Mouse (Mus musculus) small intestine, adult 2 months (tissue): ENCODE data around the gene Rasgef1b. TPM values are rescaled to one million over a fixed set of nuclear protein-coding genes. Genes with fewer than 3 reads are reported as not detected.

Source experiments
- H3K27ac ChIP-seq: fragments of 200-500 bp; 2 replicates; pipeline ENCODE4 v1.5.1; 2012; ENCODE audit warnings: low read depth, low read length, control low read depth, inconsistent platforms; ENCODE audit not compliant: insufficient read depth
- H3K27me3 ChIP-seq: fragments of 200-500 bp; 2 replicates; pipeline ENCODE4 v1.6.1; 2012; ENCODE audit warnings: mild to moderate bottlenecking, moderate library complexity, low read length, inconsistent platforms; ENCODE audit not compliant: control insufficient read depth, insufficient read depth
- H3K36me3 ChIP-seq: fragments of 200-500 bp; 2 replicates; pipeline ENCODE4 v1.6.1; 2012; ENCODE audit warnings: mild to moderate bottlenecking, low read length, control low read depth, inconsistent platforms; ENCODE audit not compliant: control insufficient read depth, insufficient read depth
- H3K4me1 ChIP-seq: fragments of 200-500 bp; 2 replicates; pipeline ENCODE4 v1.6.1; 2012; ENCODE audit warnings: low read length, inconsistent platforms, mixed read lengths; ENCODE audit not compliant: control insufficient read depth, insufficient read depth, insufficient read length
- H3K4me3 ChIP-seq: fragments of 200-500 bp; 2 replicates; pipeline ENCODE4 v1.5.1; 2012; ENCODE audit warnings: low read depth, mild to moderate bottlenecking, control low read depth, inconsistent platforms, low read length, moderate library complexity
- CTCF ChIP-seq: fragments of 200-500 bp; IDR thresholded peaks from 2 replicates; pipeline ENCODE4 v1.5.1; 2012; ENCODE audit warnings: low read depth, mild to moderate bottlenecking, control low read depth, inconsistent platforms, low read length, moderate library complexity, mixed read lengths; ENCODE audit not compliant: insufficient replicate concordance, insufficient read length; ENCODE audit errors: extremely low read depth
- POLR2A ChIP-seq: fragments of 200-500 bp; IDR thresholded peaks from 2 replicates; pipeline ENCODE4 v1.6.1; 2012; ENCODE audit warnings: low read depth, mild to moderate bottlenecking, control low read depth, inconsistent platforms, low read length, moderate library complexity
- WGBS: fragments of 180-500 bp; shearing (Covaris S2); methylation state at CpG from one replicate; pipeline ENCODE4 v1.1.7; 2018; 5-methylcytosine and 5-hydroxymethylcytosine counted together
- polyA plus RNA-seq: library from polyadenylated mRNA; depleted of rRNA; stranded (reverse); fragments of >200 nt; gene quantifications from 2 replicates; pipeline ENCODE4 v1.2.3, GENCODE M21; 2012

Gene Rasgef1b
- polyA plus RNA-seq, 1 experiment = 16.2 TPM

DNA sequence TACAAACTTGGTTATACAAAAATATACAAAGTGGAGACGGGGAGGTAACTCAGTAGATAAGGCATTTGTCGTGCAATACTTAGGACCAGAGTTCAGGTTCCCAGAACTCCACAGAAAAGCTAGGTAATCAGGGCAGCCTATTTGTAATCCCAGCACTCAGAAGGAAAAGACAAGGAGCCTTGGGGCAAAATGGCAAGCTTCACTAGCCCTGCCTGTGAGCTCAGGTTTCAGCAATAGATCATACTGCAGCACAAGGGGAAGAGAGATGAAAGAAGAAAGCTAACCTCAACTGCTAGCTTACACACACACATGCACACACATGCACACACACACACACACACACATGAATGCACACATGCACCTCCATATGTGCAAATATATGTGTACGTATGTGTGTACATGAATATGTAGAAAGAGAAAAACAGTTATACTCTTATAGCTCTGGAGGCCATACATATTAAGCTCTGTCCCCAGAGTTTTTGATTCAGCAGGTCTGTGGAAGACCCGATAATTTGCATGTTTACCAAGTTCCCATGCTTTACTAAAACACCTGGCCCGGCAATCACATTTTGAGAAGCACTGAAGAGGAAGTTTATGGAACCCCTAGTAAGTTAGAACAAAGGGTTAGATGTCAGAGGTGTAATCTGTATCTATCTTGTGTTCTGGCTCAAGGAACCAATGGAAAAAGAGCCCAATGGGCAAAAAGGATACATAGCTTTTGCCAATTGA, 256.1 kb downstream of the Rasgef1b start:
- H3K27me3 ChIP-seq = no peaks in the 10 kb centered on the region
- 78% methylated on average over 5 of the region's 5 CpGs for WGBS
- no peak overlapping the region for H3K4me3 ChIP-seq
- H3K27ac ChIP-seq = no peak overlapping the region
- peaks cover 4% of the 10 kb centered on the region; the same call in 1 of the 2 replicates for H3K4me1 ChIP-seq
- no peaks in the 10 kb centered on the region for H3K36me3 ChIP-seq
- TF ChIP-seq CTCF = no peak
- TF ChIP-seq POLR2A = no peak

GRCm38 (mm10) chr5:99471790-99472189, 257.1 kb downstream of the Rasgef1b start:
- H3K27ac ChIP-seq = no peak overlapping the region
- TF ChIP-seq CTCF (no peak), POLR2A (no peak)
- peaks cover 2% of the 10 kb centered on the region; the same call in 1 of the 2 replicates for H3K4me1 ChIP-seq
- no peak overlapping the region for H3K4me3 ChIP-seq
- no peaks in the 10 kb centered on the region for H3K36me3 ChIP-seq
- H3K27me3 ChIP-seq = no peaks in the 10 kb centered on the region
- 65% methylated on average over 4 of the region's 4 CpGs for WGBS

- no peaks in the 10 kb centered on the region for H3K4me1 ChIP-seq
- no peak overlapping the region for H3K27ac ChIP-seq
- no peak overlapping the region for H3K4me3 ChIP-seq
- no peak for TF ChIP-seq CTCF
- TF ChIP-seq POLR2A = no peak
- no peaks in the 10 kb centered on the region for H3K36me3 ChIP-seq
- no peaks in the 10 kb centered on the region for H3K27me3 ChIP-seq
Observed at GRCm38 (mm10) chr5:99470613-99471012, 258.3 kb downstream of the Rasgef1b start.

DNA sequence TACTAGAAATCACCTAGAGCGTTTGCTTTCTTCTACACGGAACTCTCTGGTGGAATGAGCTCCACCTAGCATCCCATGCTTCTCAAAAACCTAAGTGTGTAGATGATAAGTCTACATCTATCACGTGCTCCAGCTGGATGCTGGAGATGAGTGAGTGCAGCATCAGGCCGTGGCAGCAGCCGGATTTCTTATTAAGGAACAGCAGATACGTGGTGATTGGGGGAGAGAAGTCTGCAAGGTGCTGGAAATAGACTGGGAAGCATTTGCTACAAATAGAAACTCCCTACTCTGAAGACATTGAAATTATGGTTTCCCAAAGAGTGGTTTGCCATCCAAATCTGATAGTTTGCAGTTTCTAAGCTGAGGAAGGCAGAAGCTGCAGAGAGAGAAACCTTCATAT, 269.9 kb downstream of the Rasgef1b start:
- no peak for TF ChIP-seq CTCF
- TF ChIP-seq POLR2A = no peak
- WGBS = 86% methylated on average over 6 of the region's 6 CpGs
- H3K36me3 ChIP-seq = no peaks in the 10 kb centered on the region
- H3K4me1 ChIP-seq = peaks cover 1% of the 10 kb centered on the region; the same call in 1 of the 2 replicates
- H3K27ac ChIP-seq = no peak overlapping the region
- no peaks in the 10 kb centered on the region for H3K27me3 ChIP-seq
- H3K4me3 ChIP-seq = no peak overlapping the region

DNA sequence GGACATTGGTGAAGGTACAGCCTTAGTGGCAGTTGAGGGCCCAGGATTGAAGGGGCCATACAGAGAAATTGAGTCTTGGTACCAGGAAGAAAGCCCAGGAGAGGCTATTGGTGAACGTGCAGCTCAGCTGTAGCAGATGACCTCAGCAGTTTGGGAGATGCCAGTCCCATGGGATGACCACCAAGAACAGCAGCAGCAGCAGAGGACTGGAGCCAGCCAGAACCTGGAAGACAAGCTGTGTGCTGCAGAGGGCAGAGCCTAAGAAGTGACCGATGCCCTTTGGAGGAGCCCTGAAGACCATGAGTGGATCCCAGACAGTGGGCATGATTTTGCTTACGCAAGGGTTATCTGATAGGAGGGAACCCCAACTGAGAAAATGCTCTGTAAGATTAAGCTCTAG, 271.6 kb downstream of the Rasgef1b start:
- WGBS = 93% methylated on average over 3 of the region's 3 CpGs
- no peak for TF ChIP-seq CTCF
- TF ChIP-seq POLR2A = no peak
- no peaks in the 10 kb centered on the region for H3K36me3 ChIP-seq
- H3K27ac ChIP-seq = no peak overlapping the region
- no peaks in the 10 kb centered on the region for H3K27me3 ChIP-seq
- H3K4me3 ChIP-seq = no peak overlapping the region
- H3K4me1 ChIP-seq = peaks cover 1% of the 10 kb centered on the region; the same call in 1 of the 2 replicates

GRCm38 (mm10) chr5:99451939-99452338, 276.9 kb downstream of the Rasgef1b start:
- H3K27ac ChIP-seq = no peak overlapping the region
- 53% methylated on average over 2 of the region's 2 CpGs for WGBS

GRCm38 (mm10) chr5:99451416-99451815, 277.4 kb downstream of the Rasgef1b start:
- Histone ChIP-seq H3K27me3 (no peaks in the 10 kb centered on the region), H3K27ac (no peak overlapping the region), H3K36me3 (no peaks in the 10 kb centered on the region), H3K4me1 (no peaks in the 10 kb centered on the region), H3K4me3 (no peak overlapping the region)
- WGBS = 79% methylated on average over 5 of the region's 5 CpGs
- TF ChIP-seq CTCF = no peak
- no peak for TF ChIP-seq POLR2A

More at GRCm38 (mm10) chr5:99451939-99452338, 276.9 kb downstream of the Rasgef1b start:
- Histone ChIP-seq H3K36me3 (no peaks in the 10 kb centered on the region), H3K4me1 (no peaks in the 10 kb centered on the region), H3K4me3 (no peak overlapping the region), H3K27me3 (no peaks in the 10 kb centered on the region)
- TF ChIP-seq CTCF (no peak), POLR2A (no peak)
